Mouse (Mus musculus) megakaryocyte, embryonic 14.5 days (primary cell): ENCODE results near the gene Cep152.

Experiments used
- FLI1 ChIP-seq: IDR thresholded peaks from 2 replicates; pipeline ENCODE4 v1.6.1; 2012; ENCODE audit warnings: low read length, inconsistent platforms, mixed read lengths
- GATA1 ChIP-seq: IDR thresholded peaks from 3 replicates; pipeline ENCODE4 v1.6.1; 2012; ENCODE audit warnings: mixed read lengths, low read length, inconsistent platforms, borderline replicate concordance

GRCm38 (mm10) chr2:125620213-125620907 lies 4.6 kb downstream of the Cep152 start:
- no peak for TF ChIP-seq FLI1
- TF ChIP-seq GATA1 = no peak
